Mouse (Mus musculus) cortical plate, adult 2 months (tissue): Measurements from ENCODE around the gene Col5a1. TPM values are rescaled to one million over a fixed set of nuclear protein-coding genes. Genes with fewer than 3 reads are reported as not detected.
A peak's percentile ranks its signal among the peaks of the same experiment; 100 is the strongest.

ENCODE experiments used
- H3K27ac ChIP-seq: fragments of 200-500 bp; 2 replicates; pipeline ENCODE4 v1.5.1; 2012; ENCODE audit warnings: low read length, control low read depth, inconsistent platforms; ENCODE audit not compliant: insufficient read depth
- H3K4me1 ChIP-seq: fragments of 200-500 bp; 2 replicates; pipeline ENCODE4 v1.6.1; 2011; ENCODE audit warnings: low read length; ENCODE audit not compliant: control insufficient read depth, insufficient read depth
- H3K4me3 ChIP-seq: fragments of 200-500 bp; 2 replicates; pipeline ENCODE4 v1.5.1; 2011; ENCODE audit warnings: mild to moderate bottlenecking, low read length, control low read depth; ENCODE audit not compliant: insufficient read depth
- CTCF ChIP-seq: fragments of 200-500 bp; IDR thresholded peaks from 2 replicates; pipeline ENCODE4 v1.5.1; 2011; ENCODE audit warnings: mild to moderate bottlenecking, control low read depth, low read length; ENCODE audit not compliant: insufficient read depth; ENCODE audit errors: extremely low read depth
- POLR2A ChIP-seq: fragments of 200-500 bp; IDR thresholded peaks from 2 replicates; pipeline ENCODE4 v1.6.1; 2011; ENCODE audit warnings: mild to moderate bottlenecking, low read length, control low read depth; ENCODE audit not compliant: insufficient read depth; ENCODE audit errors: extremely low read depth
- polyA plus RNA-seq: library from polyadenylated mRNA; depleted of rRNA; stranded (reverse); fragments of >200 nt; gene quantifications from 2 replicates; pipeline ENCODE4 v1.2.3, GENCODE M21; 2012

Col5a1 gene
- polyA plus RNA-seq, 1 experiment, result 32.6 TPM

DNA sequence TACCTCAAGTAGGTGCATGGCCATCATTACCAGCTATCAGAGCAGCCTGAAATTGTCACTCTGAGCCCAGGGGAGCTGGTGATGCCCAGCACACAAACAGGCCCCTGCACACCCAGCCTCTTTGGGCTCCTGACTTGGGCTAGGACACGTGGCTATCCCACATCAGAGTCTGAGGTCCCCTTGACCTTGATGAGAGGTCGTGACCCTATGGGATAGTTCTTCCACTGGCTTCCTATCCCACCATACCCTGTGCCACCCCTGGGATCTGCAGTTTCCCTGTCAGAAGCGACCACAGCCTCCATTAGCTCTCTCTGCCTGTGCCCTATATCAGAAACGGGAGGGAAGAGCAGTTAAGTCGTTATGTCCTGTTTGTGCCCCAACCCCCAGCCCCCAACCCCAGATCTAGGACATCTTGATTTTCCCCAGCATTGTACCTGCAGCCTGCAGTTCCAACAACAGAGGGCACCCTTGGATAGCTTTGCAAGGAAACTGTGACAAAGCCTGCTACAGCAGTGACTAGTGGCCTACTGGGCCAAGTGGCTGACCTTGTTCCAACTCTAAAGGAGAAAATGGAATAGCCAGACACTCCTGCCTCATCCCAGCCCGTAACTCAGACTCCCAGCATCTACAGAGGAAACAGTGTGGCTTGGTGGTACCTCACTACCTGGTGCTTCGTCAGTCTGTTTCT, 40.4 kb downstream of the Col5a1 start:
- H3K4me1 ChIP-seq, result peaks cover 1% of the 10 kb centered on the region
- TF ChIP-seq POLR2A (no peak), CTCF (peak; percentile 91)
- no peak overlapping the region for H3K27ac ChIP-seq
- no peak overlapping the region for H3K4me3 ChIP-seq

GRCm38 (mm10) chr2:27930471-27931015, 44.3 kb downstream of the Col5a1 start:
- no peak overlapping the region for H3K27ac ChIP-seq
- peaks cover 3% of the 10 kb centered on the region for H3K4me1 ChIP-seq
- TF ChIP-seq POLR2A (no peak), CTCF (no peak)
- no peak overlapping the region for H3K4me3 ChIP-seq

DNA sequence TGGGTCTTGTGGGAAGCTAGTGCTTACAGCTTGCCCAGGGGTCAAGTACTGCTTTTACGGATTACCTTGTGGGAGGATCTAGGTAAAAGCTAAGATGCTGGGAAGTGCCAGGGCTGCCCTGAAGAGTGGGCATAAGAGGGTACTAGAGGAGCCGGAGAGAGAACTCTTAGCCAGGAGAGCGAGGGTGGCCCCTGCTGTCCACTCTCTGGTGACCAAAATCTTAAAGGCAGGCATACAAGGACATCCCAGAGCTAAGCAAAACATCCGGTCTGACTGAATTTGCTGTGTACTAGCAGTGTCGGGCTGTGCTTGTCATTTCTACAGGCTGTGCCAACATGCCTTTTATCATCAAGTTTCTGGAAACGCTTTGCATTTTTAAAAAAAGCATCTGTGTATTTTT, 44.9 kb downstream of the Col5a1 start:
- H3K27ac ChIP-seq, result no peak overlapping the region
- TF ChIP-seq POLR2A (no peak), CTCF (no peak)
- peaks cover 4% of the 10 kb centered on the region for H3K4me1 ChIP-seq
- no peak overlapping the region for H3K4me3 ChIP-seq

GRCm38 (mm10) chr2:27931971-27932370, 45.7 kb downstream of the Col5a1 start:
- H3K4me3 ChIP-seq, result no peak overlapping the region
- TF ChIP-seq CTCF (no peak), POLR2A (no peak)
- H3K27ac ChIP-seq, result no peak overlapping the region
- peaks cover 8% of the 10 kb centered on the region for H3K4me1 ChIP-seq

GRCm38 (mm10) chr2:27934269-27934668, 48.0 kb downstream of the Col5a1 start:
- no peak overlapping the region for H3K27ac ChIP-seq

GRCm38 (mm10) chr2:27934831-27935230, 48.6 kb downstream of the Col5a1 start:
- H3K27ac ChIP-seq, result no peak overlapping the region

More at GRCm38 (mm10) chr2:27934269-27934668, 48.0 kb downstream of the Col5a1 start:
- H3K4me1 ChIP-seq, result peaks cover 8% of the 10 kb centered on the region
- no peak overlapping the region for H3K4me3 ChIP-seq
- no peak for TF ChIP-seq POLR2A
- TF ChIP-seq CTCF, result no peak

GRCm38 (mm10) chr2:27935441-27935840, 49.2 kb downstream of the Col5a1 start:
- Histone ChIP-seq H3K4me1 (peaks cover 8% of the 10 kb centered on the region), H3K27ac (no peak overlapping the region), H3K4me3 (no peak overlapping the region)
- TF ChIP-seq CTCF (no peak), POLR2A (no peak)

More at GRCm38 (mm10) chr2:27934831-27935230, 48.6 kb downstream of the Col5a1 start:
- peaks cover 8% of the 10 kb centered on the region for H3K4me1 ChIP-seq
- no peak for TF ChIP-seq CTCF
- TF ChIP-seq POLR2A, result no peak
- no peak overlapping the region for H3K4me3 ChIP-seq

DNA sequence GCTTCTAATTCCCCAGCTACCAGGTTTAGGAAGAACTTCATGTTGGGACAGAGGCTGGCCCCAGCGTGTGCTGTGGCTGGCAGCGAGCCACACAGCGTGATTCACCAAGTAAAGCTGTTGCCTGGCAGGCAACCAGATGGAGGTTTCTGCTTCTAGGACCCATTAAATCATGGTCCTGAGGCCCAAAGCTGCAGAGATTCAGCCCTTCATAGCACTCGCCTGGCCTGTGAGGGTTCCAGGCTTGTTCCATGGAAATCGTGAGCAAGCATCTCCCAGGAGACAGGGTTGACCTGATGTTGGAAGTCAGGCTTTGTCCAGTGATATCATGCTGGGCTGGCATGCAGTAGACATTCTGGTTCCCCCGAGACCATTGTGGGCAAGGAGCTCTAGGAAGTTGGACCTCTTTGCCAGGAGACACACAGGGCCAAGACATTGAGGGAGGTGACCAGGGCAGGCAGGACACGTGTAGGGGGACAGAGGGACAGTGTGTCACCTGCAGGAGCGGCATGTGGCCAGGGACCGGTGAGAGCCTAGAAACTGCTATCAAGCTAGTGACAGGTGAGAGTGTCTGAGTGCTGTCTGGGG, 50.5 kb downstream of the Col5a1 start:
- no peak for TF ChIP-seq POLR2A
- no peak for TF ChIP-seq CTCF
- H3K4me1 ChIP-seq, result peaks cover 6% of the 10 kb centered on the region
- H3K27ac ChIP-seq, result no peak overlapping the region
- no peak overlapping the region for H3K4me3 ChIP-seq

DNA sequence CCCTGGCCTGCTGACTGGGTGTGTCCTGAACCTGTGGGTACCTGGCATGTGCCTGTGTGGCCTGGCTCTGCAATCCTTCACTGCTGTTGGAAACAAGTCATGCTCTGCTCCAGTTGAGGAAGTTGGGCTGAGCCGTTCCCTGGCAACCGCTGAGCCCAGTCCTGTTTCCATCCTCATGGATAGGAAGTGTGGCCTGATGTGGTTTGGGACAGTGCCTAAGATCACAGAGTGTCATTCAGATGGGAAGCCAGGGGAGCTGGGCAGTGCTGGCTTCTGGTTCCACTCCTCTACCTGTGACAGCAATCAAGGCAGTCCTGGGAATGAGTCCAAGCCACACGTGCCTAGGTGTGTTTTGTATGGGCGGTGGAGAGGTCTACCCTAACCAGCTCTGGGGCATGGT, 53.2 kb downstream of the Col5a1 start:
- Histone ChIP-seq H3K4me3 (no peak overlapping the region), H3K27ac (no peak overlapping the region), H3K4me1 (peaks cover 5% of the 10 kb centered on the region)
- TF ChIP-seq POLR2A (no peak), CTCF (no peak)

DNA sequence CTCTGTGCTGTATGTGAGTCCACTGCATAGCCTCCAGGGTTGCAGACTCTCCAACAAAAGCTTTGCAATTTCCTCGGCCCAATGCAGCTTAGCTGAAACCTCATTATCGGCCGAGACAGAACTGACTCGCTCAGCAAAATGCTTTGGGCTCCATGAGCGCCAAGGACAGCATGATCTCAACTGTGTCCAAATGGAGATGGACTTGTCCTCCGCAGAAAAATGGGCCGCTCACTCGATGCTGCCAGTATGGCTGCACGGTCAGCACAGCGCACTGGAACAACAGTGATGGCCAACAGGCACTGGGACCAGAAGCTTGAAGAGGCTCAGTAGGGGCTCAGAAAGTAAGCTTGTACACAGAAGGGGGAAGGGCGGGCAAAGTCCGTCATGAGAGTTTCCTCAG, 53.9 kb downstream of the Col5a1 start:
- H3K27ac ChIP-seq, result no peak overlapping the region
- TF ChIP-seq POLR2A, result no peak
- no peak for TF ChIP-seq CTCF
- no peak overlapping the region for H3K4me3 ChIP-seq
- H3K4me1 ChIP-seq, result peaks cover 5% of the 10 kb centered on the region

- H3K27ac ChIP-seq, result no peak overlapping the region
- no peak overlapping the region for H3K4me3 ChIP-seq
- no peaks in the 10 kb centered on the region for H3K4me1 ChIP-seq
- TF ChIP-seq CTCF (no peak), POLR2A (no peak)
These were observed 61.0 kb downstream of the Col5a1 start for GRCm38 (mm10) chr2:27947252-27947651.
